Mouse (Mus musculus) layer of hippocampus, adult 8-10 months (tissue): ENCODE measurements around the gene Atf3. TPM values are rescaled to one million over a fixed set of nuclear protein-coding genes. Genes with fewer than 3 reads are reported as not detected.
A peak's percentile ranks its signal among the peaks of the same experiment; 100 is the strongest.
"Not testable (repeated sequence)": the region's sequence is repeated elsewhere in the genome, so short reads cannot be mapped to it uniquely, and the experiment has no call there.

Experiments
- DNase-seq, 2 experiments: peaks; one replicate each; pipeline ENCODE4 v3.0.0; 2022; ENCODE audit warnings: low spot score in 2 of 2
- total RNA-seq, 4 experiments: library from RNA; stranded (reverse); gene quantifications; 2 replicates each; pipeline ENCODE4 v1.2.4; 2022

Gene Atf3
- total RNA-seq, 4 experiments from 2014 or later, result 0.80 to 7.7 (median 3.5) TPM

- DNase-seq, result peak; percentile 19 to 41
These were observed 64.8 kb downstream of the Atf3 start for GRCm38 (mm10) chr1:191153052-191153451.

- no peak for DNase-seq
These were observed 66.8 kb downstream of the Atf3 start for GRCm38 (mm10) chr1:191150924-191151605.

GRCm38 (mm10) chr1:191149489-191149888, 68.3 kb downstream of the Atf3 start:
- not testable (repeated sequence) for DNase-seq

GRCm38 (mm10) chr1:191140983-191141382, 76.9 kb downstream of the Atf3 start:
- DNase-seq, result no peak

- DNase-seq, result no peak
These were observed 78.9 kb downstream of the Atf3 start for GRCm38 (mm10) chr1:191138874-191139495.

GRCm38 (mm10) chr1:191138436-191138835, 79.4 kb downstream of the Atf3 start:
- no peak for DNase-seq

- DNase-seq, result no peak
These were observed 82.4 kb downstream of the Atf3 start for GRCm38 (mm10) chr1:191135406-191135805.

GRCm38 (mm10) chr1:191132934-191133333, 84.9 kb downstream of the Atf3 start:
- DNase-seq, result no peak

GRCm38 (mm10) chr1:191132240-191132639, 85.6 kb downstream of the Atf3 start:
- DNase-seq, result no peak

- no peak for DNase-seq
These were observed 86.1 kb downstream of the Atf3 start for GRCm38 (mm10) chr1:191131692-191132091.

- DNase-seq, result no peak
These were observed 91.8 kb downstream of the Atf3 start for GRCm38 (mm10) chr1:191125811-191126638.

- no peak for DNase-seq
These were observed 93.6 kb downstream of the Atf3 start for GRCm38 (mm10) chr1:191124288-191124687.

GRCm38 (mm10) chr1:191123696-191124095, 94.1 kb downstream of the Atf3 start:
- no peak for DNase-seq

- DNase-seq, result no peak
These were observed 95.1 kb downstream of the Atf3 start for GRCm38 (mm10) chr1:191122744-191123143.

Other genes with a start within 250 kb of the Atf3 start
- 1 to 10 TPM; 1.2 to 2.7 (median 1.7) TPM for gene Vash2, start 238.7 kb downstream of the Atf3 start, total RNA-seq
- gene Flvcr1, start 191.9 kb downstream of the Atf3 start, total RNA-seq, result 10 to 100 TPM; 16.8 to 20.0 (median 18.8) TPM
- gene Spata45, start 181.4 kb downstream of the Atf3 start, total RNA-seq, result not detected
- gene Tatdn3, start 155.1 kb downstream of the Atf3 start, total RNA-seq, result 10 to 100 TPM; 33.7 to 56.3 (median 49.8) TPM
- gene Nsl1, start 155.0 kb downstream of the Atf3 start, total RNA-seq, result 1 to 10 TPM in 2 of 4 experiments, under 1 TPM in 2; 0.29 to 1.5 (median 0.89) TPM
- gene Batf3, start 120.2 kb downstream of the Atf3 start, total RNA-seq, result 1 to 10 TPM in 3 of 4 experiments, not detected in 1; 1.6 to 3.9 (median 3.7) TPM
- gene Fam71a, start 53.2 kb downstream of the Atf3 start, total RNA-seq, result not detected
- gene Nenf, start 100.2 kb upstream of the Atf3 start, total RNA-seq, result 10 to 100 TPM; 57.8 to 80.1 (median 66.1) TPM
- 10 to 100 TPM in 3 of 4 experiments, 1 to 10 TPM in 1; 9.0 to 15.2 (median 11.7) TPM for gene Tmem206, start 107.9 kb upstream of the Atf3 start, total RNA-seq
- gene Ppp2r5a, start 185.2 kb upstream of the Atf3 start, total RNA-seq, result 10 to 100 TPM; 65.1 to 76.6 (median 70.6) TPM